Mouse (Mus musculus): ENCODE measurements around the gene Slc38a10.

- TF ChIP-seq CTCF (IDR thresholded peaks at IDR 0.05; ENCODE audit: low read depth): peak; percentile 67
- TF ChIP-seq EP300 (optimal IDR thresholded peaks at IDR 0.05): no peak
Measured at GRCm38 (mm10) chr11:120142601-120143051, 8.5 kb downstream of the Slc38a10 start.

Measured in stomach, postnatal 0 days (tissue).